Mouse (Mus musculus) embryonic fibroblast, embryonic 13.5 days (primary cell): ENCODE results near the gene BC034090.

Experiments used
- CTCF ChIP-seq: IDR thresholded peaks from 2 replicates; pipeline ENCODE4 v1.5.1; 2011; ENCODE audit warnings: mild to moderate bottlenecking, control low read depth, low read length, moderate library complexity, borderline replicate concordance; ENCODE audit not compliant: insufficient read depth
- POLR2A ChIP-seq: IDR thresholded peaks from 2 replicates; pipeline ENCODE4 v1.6.1; 2011; ENCODE audit warnings: low read depth, mild to moderate bottlenecking, control low read depth, low read length, moderate library complexity

DNA sequence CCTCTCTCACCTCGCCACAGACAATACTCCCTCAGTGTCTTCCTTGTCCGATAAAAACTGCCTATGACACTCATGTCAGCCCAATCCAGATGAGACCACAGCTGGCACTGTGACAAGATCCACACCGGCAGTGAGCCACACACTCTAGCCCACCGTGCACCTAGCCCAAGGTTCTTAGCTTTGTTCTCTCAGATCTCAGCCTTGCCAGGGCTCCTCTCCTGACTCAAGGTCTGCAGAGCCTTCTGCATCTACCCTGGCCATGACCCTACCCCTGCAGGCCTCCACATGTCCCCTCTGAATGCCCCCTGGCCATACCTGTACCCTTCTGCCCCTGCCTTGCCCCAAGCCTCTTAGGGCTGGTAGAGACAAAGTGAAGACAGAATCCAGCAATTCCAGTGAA is 32.2 kb downstream of the BC034090 start:
- no peak for TF ChIP-seq POLR2A
- no peak for TF ChIP-seq CTCF
